ENCODE assay signal across 8 mouse cellular contexts in genomic region chr2:122027862-122028755, GRCm38 (mm10). TPM values are rescaled to one million over a fixed set of nuclear protein-coding genes. Genes with fewer than 3 reads are reported as not detected.
DNase-seq lines count a peak whose midpoint lies in the region; ATAC-seq lines count a peak whose summit lies in the region.

Gene Eif3j1, plus strand, starts transcription at chr2:122028546.

- peak; percentile 99 for ATAC-seq in forebrain, embryonic 11.5 days (replicated peaks; ENCODE audit: low FRiP score)
- peak; percentile 99 for ATAC-seq in heart, embryonic 16.5 days (replicated peaks; ENCODE audit: extremely low read depth, insufficient read depth, low FRiP score)
- ATAC-seq in liver, embryonic 15.5 days (ENCODE audit: insufficient read depth): peak; percentile 97
- ATAC-seq in neural tube, embryonic 12.5 days (ENCODE audit: low FRiP score, low read depth): peak; percentile 100

- no peaks in the 10 kb centered on the region for H3K9me3 ChIP-seq in forebrain, embryonic 11.5 days (ENCODE audit: control insufficient read depth, low read length)
- H3K9me3 ChIP-seq in heart, embryonic 16.5 days (replicated peaks; ENCODE audit: control insufficient read depth, low read length): no peaks in the 10 kb centered on the region
- no peaks in the 10 kb centered on the region for H3K9me3 ChIP-seq in liver, embryonic 15.5 days (replicated peaks)
- no peaks in the 10 kb centered on the region for H3K9me3 ChIP-seq in neural tube, embryonic 12.5 days

- H3K27me3 ChIP-seq in forebrain, embryonic 11.5 days (ENCODE audit: control insufficient read depth, insufficient read depth, low read length): no peaks in the 10 kb centered on the region
- H3K27me3 ChIP-seq in heart, embryonic 16.5 days (ENCODE audit: control insufficient read depth, insufficient read depth, low read length): no peaks in the 10 kb centered on the region
- H3K27me3 ChIP-seq in liver, embryonic 15.5 days: no peaks in the 10 kb centered on the region
- H3K27me3 ChIP-seq in neural tube, embryonic 12.5 days (replicated peaks): no peaks in the 10 kb centered on the region

- H3K9ac ChIP-seq in forebrain, embryonic 11.5 days (ENCODE audit: low read length): peak within 1 kb of the TSS; percentile 79
- H3K9ac ChIP-seq in heart, embryonic 16.5 days (ENCODE audit: low read length): peak within 1 kb of the TSS; percentile 90
- H3K9ac ChIP-seq in liver, embryonic 15.5 days: peak within 1 kb of the TSS; percentile 96
- peak within 1 kb of the TSS; percentile 83 for H3K9ac ChIP-seq in neural tube, embryonic 12.5 days

- H3K4me2 ChIP-seq in forebrain, embryonic 11.5 days (ENCODE audit: low read depth, low read length, severe bottlenecking): peak within 1 kb of the TSS; percentile 78
- H3K4me2 ChIP-seq in heart, embryonic 16.5 days (ENCODE audit: low read depth, low read length): peak within 1 kb of the TSS; percentile 90
- peak within 1 kb of the TSS; percentile 77 for H3K4me2 ChIP-seq in liver, embryonic 15.5 days
- peak within 1 kb of the TSS; percentile 72 for H3K4me2 ChIP-seq in neural tube, embryonic 12.5 days (replicated peaks)

- peak within 1 kb of the TSS; percentile 87 for H3K4me3 ChIP-seq in forebrain, embryonic 11.5 days (ENCODE audit: low read depth, low read length)
- peak within 1 kb of the TSS; percentile 80 for H3K4me3 ChIP-seq in heart, embryonic 16.5 days (ENCODE audit: low read length)
- H3K4me3 ChIP-seq in liver, embryonic 15.5 days (replicated peaks): peak within 1 kb of the TSS; percentile 99
- peak within 1 kb of the TSS; percentile 95 for H3K4me3 ChIP-seq in neural tube, embryonic 12.5 days

- 0% methylated on average over 51 of the region's 67 CpGs for WGBS in forebrain, embryonic 11.5 days
- WGBS in heart, embryonic 16.5 days: under 1% methylated on average over 46 of the region's 67 CpGs
- under 1% methylated on average over 61 of the region's 67 CpGs for WGBS in liver, embryonic 15.5 days (ENCODE audit: insufficient replicate concordance)
- WGBS in neural tube, embryonic 12.5 days: under 1% methylated on average over 60 of the region's 67 CpGs

- peak; percentile 80 to 81 for DNase-seq in CD8-positive naive resting alpha-beta T cell, adult 2 months (ENCODE audit: low read depth in 2 of 2, low spot score in 2 of 2)
- peak; percentile 70 for DNase-seq in c-Kit-positive CD71-negative TER-119-negative erythroid progenitor cells, embryonic 14.5 days (ENCODE audit: low read depth)
- peak; percentile 97 for DNase-seq in forebrain, embryonic 11.5 days (ENCODE audit: low spot score)
- DNase-seq in kidney, postnatal 36 days: peak; percentile 90 to 92
- peak; percentile 78 for DNase-seq in telencephalon, adult 2 months (ENCODE audit: low read depth, low spot score)

- no peaks in the 10 kb centered on the region for H3K36me3 ChIP-seq in forebrain, embryonic 11.5 days (ENCODE audit: control insufficient read depth, insufficient read depth, low read length)
- no peaks in the 10 kb centered on the region for H3K36me3 ChIP-seq in heart, embryonic 16.5 days (ENCODE audit: control insufficient read depth, insufficient read depth)
- peaks cover 22% of the 10 kb centered on the region for H3K36me3 ChIP-seq in liver, embryonic 15.5 days (replicated peaks)
- no peaks in the 10 kb centered on the region for H3K36me3 ChIP-seq in neural tube, embryonic 12.5 days

- no peaks in the 10 kb centered on the region for H3K4me1 ChIP-seq in forebrain, embryonic 11.5 days (replicated peaks; ENCODE audit: control insufficient read depth, insufficient read depth, low read length)
- peaks cover 12% of the 10 kb centered on the region for H3K4me1 ChIP-seq in heart, embryonic 16.5 days (ENCODE audit: control insufficient read depth, insufficient read depth, low read length)
- peaks cover 29% of the 10 kb centered on the region for H3K4me1 ChIP-seq in liver, embryonic 15.5 days (replicated peaks)
- H3K4me1 ChIP-seq in neural tube, embryonic 12.5 days: 0 out of 2 replicates have a peak, but pooled peaks cover 3% of the 10 kb centered on the region

- peak within 1 kb of the TSS; percentile 70 for H3K27ac ChIP-seq in forebrain, embryonic 11.5 days (ENCODE audit: low read depth, low read length)
- peak within 1 kb of the TSS; percentile 95 for H3K27ac ChIP-seq in heart, embryonic 16.5 days (ENCODE audit: low read length)
- peak within 1 kb of the TSS; percentile 98 for H3K27ac ChIP-seq in liver, embryonic 15.5 days (replicated peaks)
- peak within 1 kb of the TSS; percentile 59 for H3K27ac ChIP-seq in neural tube, embryonic 12.5 days

RNA-seq across cellular contexts. Expression of gene Eif3j1, which starts in this region (rescaled TPM):
- 14.5 and 16.0 TPM in 2 replicates for polyA plus RNA-seq in forebrain, embryonic 11.5 days (2014; fragmentation: Nextera tagmentation; extraction: Ambion mirVana)
- polyA plus RNA-seq in heart, embryonic 16.5 days (2015; fragmentation: Nextera tagmentation; extraction: Ambion mirVana): 9.8 and 10.6 TPM in 2 replicates
- polyA plus RNA-seq in liver, embryonic 15.5 days (2015; fragmentation: Nextera tagmentation; extraction: Ambion mirVana): 8.3 and 8.7 TPM in 2 replicates
- polyA plus RNA-seq in neural tube, embryonic 12.5 days (2016; fragmentation: Nextera tagmentation; extraction: Ambion mirVana): 12.0 and 12.9 TPM in 2 replicates

Comparison
In these comparisons a context has a peak if more than half of its experiments do, and no peak if none do; other contexts are left out.
1. Peak in every context shown above with its lines: DNase-seq, ATAC-seq, H3K4me3 ChIP-seq and H3K27ac ChIP-seq.